ENCODE assay signal across 13 mouse cellular contexts in the genomic region with DNA sequence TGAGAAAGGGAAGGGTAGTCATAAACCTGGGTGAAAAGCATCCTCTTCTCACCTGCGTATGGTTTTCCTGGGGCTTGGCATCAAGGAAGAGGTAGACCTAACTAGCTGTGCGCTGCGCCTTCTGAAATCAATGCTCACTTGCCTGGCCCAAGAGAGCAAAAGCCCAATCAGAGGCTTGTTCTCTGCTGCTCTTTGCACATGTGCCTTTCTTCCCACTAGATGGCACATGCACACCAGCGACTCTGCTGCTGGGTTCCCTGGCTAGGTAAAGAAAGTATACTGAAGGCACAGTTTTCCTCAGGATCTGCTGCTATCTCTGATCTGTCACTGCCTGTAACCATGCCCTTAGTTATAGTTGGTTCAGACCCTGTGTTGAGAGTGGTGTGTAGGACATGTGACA.
A peak's percentile ranks its signal among the peaks of the same experiment; 100 is the strongest.
DNase-seq lines count a peak whose midpoint lies in the region; ATAC-seq and TF ChIP-seq lines count a peak whose summit lies in the region.
"Had no signal": no experiment of that assay in that cellular context is flagged by ENCODE, and none has a peak within 500 bp of the region (broad histone marks: within the 10 kb centered on the region; RNA-seq: fewer than 3 reads in every experiment).

No protein-coding gene starts in this region.

- no peaks in the 10 kb centered on the region for H3K4me1 ChIP-seq in embryonic facial prominence, embryonic 11.5 days (ENCODE audit: control insufficient read depth, insufficient read depth, low read length)
- no peaks in the 10 kb centered on the region for H3K4me1 ChIP-seq in embryonic facial prominence, embryonic 10.5 days
- H3K4me1 ChIP-seq: hindbrain, embryonic 10.5 days had no signal

- peak; percentile 6 for DNase-seq in embryonic facial prominence, embryonic 11.5 days (ENCODE audit: low spot score)
- no peak for DNase-seq in embryonic facial prominence, embryonic 10.5 days (ENCODE audit: low spot score)
- DNase-seq in layer of hippocampus, adult 2 months (ENCODE audit: low spot score in 2 of 2), result no peak
- DNase-seq in layer of hippocampus, postnatal 25 days (ENCODE audit: extremely low spot score in 1 of 2, low spot score in 1 of 2), result no peak
- DNase-seq in A20 (ENCODE audit: low read depth, low spot score), result peak; percentile 21
- peak; percentile 58 for DNase-seq in brain, adult 2 months (ENCODE audit: low read depth, low spot score)
- DNase-seq in ovary, postnatal 36 days (ENCODE audit: low spot score), result no peak
- DNase-seq in layer of hippocampus, adult 11-12 months (ENCODE audit: low spot score), result no peak
- DNase-seq: adrenal gland, postnatal 14 days; right cerebral cortex, postnatal 25 days; thymus, postnatal 14 days had no signal

- H3K36me3 ChIP-seq in embryonic facial prominence, embryonic 11.5 days (replicated peaks; ENCODE audit: control insufficient read depth, insufficient read depth, low read depth, low read length), result no peaks in the 10 kb centered on the region
- peaks cover 41% of the 10 kb centered on the region for H3K36me3 ChIP-seq in embryonic facial prominence, embryonic 10.5 days (replicated peaks)

- H3K27ac ChIP-seq in embryonic facial prominence, embryonic 11.5 days (replicated peaks; ENCODE audit: low read depth, low read length), result no peak overlapping the region
- no peak overlapping the region for H3K27ac ChIP-seq in embryonic facial prominence, embryonic 10.5 days (replicated peaks)
- no peak overlapping the region for H3K27ac ChIP-seq in layer of hippocampus, adult 2 months
- H3K27ac ChIP-seq: hindbrain, embryonic 10.5 days had no signal

- no peaks in the 10 kb centered on the region for H3K9me3 ChIP-seq in embryonic facial prominence, embryonic 11.5 days (replicated peaks; ENCODE audit: control insufficient read depth, low read length)
- H3K9me3 ChIP-seq in embryonic facial prominence, embryonic 10.5 days, result no peaks in the 10 kb centered on the region
- H3K9me3 ChIP-seq: hindbrain, embryonic 10.5 days had no signal

- H3K9ac ChIP-seq in embryonic facial prominence, embryonic 11.5 days (replicated peaks; ENCODE audit: low read length), result no peak overlapping the region

- no peak for ATAC-seq in embryonic facial prominence, embryonic 11.5 days (replicated peaks; ENCODE audit: insufficient number of reproducible peaks, low FRiP score, low TSS enrichment, low read depth)
- ATAC-seq: CD4-positive, CD25-positive, alpha-beta regulatory T cell, adult 4 months had no signal

- H3K27me3 ChIP-seq in embryonic facial prominence, embryonic 11.5 days (ENCODE audit: control insufficient read depth, insufficient read depth, low read length), result no peaks in the 10 kb centered on the region
- H3K27me3 ChIP-seq in embryonic facial prominence, embryonic 10.5 days (replicated peaks; ENCODE audit: low read depth, poor library complexity, severe bottlenecking), result no peaks in the 10 kb centered on the region

- WGBS in embryonic facial prominence, embryonic 11.5 days, result 85% methylated on average over 4 of the region's 4 CpGs
- WGBS in embryonic facial prominence, embryonic 10.5 days, result 80% methylated on average over 4 of the region's 4 CpGs

- peak; percentile 66 for TF ChIP-seq CTCF in layer of hippocampus, adult 2 months (conservative IDR thresholded peaks at IDR 0.05)

- no peak overlapping the region for H3K4me2 ChIP-seq in embryonic facial prominence, embryonic 11.5 days (ENCODE audit: low read depth, low read length)

- H3K4me3 ChIP-seq in embryonic facial prominence, embryonic 11.5 days (ENCODE audit: low read depth, low read length), result no peak overlapping the region
- H3K4me3 ChIP-seq in embryonic facial prominence, embryonic 10.5 days, result no peak overlapping the region
- H3K4me3 ChIP-seq in layer of hippocampus, adult 2 months, result no peak overlapping the region
- H3K4me3 ChIP-seq: hindbrain, embryonic 10.5 days had no signal

Comparison
In these comparisons a context has a peak if more than half of its experiments do, and no peak if none do; other contexts are left out.
1. DNase-seq: peak in embryonic facial prominence, embryonic 11.5 days (single experiment), A20 (single experiment) and brain, adult 2 months (single experiment); none in embryonic facial prominence, embryonic 10.5 days (single experiment), layer of hippocampus, adult 2 months (0 of 2), layer of hippocampus, postnatal 25 days (0 of 2), ovary, postnatal 36 days (single experiment) and layer of hippocampus, adult 11-12 months (single experiment).